Mouse (Mus musculus) gastrocnemius, adult 8-10 months (tissue): ENCODE data around the gene Slc9a3. TPM values are rescaled to one million over a fixed set of nuclear protein-coding genes. Genes with fewer than 3 reads are reported as not detected.

Source experiments
- DNase-seq, 2 experiments: peaks; one replicate each; pipeline ENCODE4 v3.0.0; 2022; ENCODE audit warnings: low spot score in 2 of 2
- total RNA-seq, 4 experiments: library from RNA; stranded (reverse); gene quantifications; 2 replicates each; pipeline ENCODE4 v1.2.4; 2022

Gene Slc9a3
- total RNA-seq, 4 experiments from 2014 or later, result 0.07 to 0.11 TPM; not detected in 2

DNA sequence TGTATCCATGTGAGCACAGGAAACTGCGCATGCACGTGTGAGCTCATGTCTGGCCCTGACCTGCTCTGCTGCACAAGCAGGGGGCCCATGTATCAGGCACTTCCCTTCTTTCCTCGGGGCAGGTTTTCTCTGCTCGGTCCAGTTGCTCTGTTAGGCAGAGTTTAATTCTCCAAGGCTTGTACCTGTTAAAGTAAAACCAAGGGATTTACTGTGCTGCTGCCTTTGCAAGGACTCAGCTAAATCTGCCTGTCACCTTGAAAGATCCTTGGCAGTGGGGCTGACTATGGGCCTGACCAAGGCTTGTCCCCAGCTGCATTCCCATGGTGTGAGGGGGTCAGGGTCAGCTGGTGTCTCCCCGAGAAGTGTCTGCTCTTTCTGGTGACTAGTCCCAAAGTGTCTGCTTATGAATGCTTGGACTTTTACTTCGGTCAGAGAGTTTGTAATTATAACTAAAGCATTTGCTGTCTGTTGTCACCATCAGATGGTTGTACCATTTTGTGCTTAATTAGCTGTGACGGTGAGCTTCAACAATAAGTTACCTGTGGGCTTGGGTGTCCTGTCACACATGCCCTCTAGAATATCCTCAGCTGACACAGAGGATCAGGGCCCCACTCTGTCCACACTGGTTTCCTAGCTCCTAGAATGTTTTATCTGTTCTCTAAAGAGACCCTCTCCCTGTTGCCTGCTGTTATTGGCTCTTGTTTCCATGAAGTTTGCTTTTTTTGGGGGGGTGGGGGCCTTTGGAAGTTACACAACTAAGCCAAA, 23.0 kb downstream of the Slc9a3 start:
- DNase-seq, result no peak

DNA sequence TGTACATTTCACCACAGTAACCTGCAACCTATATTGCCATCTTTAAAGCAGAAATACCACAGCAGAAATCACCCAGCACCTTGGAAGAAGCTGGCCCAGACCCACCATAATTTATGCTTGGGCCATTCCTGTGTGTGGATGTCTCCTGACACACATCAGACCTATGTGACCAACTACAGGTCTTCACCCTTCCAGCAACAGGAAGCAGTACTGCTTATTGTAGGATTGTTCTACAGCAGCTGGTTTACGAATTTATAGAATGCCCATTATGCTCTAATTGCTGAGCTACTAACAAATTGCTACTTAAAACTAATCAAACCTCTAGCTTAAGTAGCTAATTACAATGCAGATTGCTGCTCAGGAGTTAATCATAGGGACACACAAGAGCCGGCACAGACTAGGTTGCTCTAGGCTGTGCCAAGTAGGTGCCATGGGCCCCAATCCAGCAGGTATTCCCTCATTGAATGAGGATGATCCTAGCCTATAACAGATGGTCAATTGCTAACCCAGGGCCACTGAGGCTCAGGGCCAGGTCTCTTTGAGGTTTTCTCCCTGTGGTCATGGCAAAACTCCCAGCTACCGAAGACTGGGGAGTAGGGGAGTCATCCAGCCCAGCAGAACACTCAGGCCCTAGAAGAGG, 24.8 kb downstream of the Slc9a3 start:
- DNase-seq, result no peak

DNA sequence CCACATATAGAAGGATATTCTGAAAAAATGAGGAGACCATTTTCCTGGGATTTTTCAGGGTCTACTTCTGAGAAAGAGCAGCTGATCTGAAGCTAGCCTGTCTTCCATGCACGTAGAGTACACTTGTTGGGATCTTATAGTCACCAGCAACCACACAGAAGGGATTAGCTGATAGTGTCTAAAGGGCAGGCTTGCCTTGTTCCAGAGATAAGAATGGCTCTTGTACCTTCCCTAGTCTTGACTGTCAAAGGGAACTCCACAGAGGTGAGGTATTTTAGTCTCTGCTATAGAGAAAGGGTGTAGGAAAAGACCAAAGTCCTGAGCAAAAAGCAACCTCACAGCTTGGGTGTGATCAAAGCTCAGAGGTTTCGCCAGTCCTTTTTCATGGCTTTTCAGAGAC, 26.1 kb downstream of the Slc9a3 start:
- DNase-seq, result no peak

DNA sequence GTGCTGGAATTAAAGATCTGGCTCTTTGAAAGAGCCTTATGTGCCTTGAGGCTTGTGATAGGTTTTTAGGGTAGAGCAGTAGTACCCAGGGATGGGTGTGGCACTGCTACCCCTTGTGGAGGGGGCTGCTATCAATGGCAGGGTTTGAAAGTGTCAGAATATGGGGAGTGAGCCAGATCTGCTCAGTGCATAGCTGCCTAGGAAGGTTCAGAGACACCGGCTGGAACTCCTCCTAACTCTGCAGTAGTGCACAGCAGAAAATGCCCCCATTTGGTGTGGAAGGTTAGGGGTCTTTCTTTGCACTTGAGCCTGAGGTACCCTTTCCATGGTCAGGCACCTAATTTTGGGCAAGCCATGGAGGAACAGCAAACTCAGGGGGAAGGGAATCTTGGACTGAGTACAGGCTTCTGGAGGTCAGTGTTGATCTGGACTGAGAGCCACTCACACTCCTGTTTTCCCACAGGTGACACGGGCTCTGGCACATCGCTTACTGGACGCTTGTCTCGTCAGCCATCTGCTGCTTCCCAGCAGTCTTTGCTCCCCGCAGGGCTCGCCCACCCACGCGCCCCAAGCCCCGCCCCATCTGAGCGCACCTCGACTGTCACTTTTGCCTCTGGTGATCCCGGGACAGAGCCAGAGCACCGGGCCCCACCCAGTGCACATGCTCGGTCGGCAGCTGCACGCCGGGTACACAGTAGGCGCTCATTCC, 45.2 kb downstream of the Slc9a3 start:
- DNase-seq, result no peak

DNA sequence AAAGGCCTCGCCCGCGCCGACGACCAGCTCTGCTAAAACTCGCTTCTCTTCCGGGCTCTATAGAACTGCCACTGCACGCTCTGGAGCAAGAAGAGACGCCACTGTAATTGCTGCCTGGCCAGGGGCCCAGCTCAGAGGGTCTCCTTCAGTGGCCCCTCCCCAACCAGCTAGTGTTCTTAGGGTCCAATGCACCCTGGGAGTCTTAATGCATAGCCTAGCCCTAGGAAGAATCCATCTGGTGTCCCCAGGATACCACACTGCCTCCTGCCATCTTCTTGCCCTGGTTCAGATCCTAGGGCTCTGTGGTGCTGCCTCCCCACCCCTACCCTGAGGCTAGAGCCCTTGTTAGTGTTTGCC, 45.8 kb downstream of the Slc9a3 start:
- no peak for DNase-seq

DNA sequence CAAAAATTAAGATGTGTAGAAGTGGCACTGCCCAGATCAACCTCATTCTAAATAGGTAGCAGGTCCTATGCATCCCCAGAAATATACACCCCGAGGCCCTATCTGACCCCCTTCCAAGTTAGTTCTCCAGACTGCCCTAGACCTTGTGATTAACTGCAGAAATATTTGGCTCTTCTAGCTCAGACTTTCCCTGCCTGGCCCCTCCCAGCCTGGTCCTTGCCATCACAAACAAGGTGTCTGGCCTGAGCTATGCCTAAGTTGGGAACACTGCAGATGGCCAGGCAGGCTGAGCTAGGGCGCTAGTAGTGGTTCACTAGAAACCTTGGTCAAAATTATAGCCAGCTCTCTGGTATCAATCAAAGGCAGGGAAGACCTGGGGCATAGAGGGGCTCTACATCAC, 46.2 kb downstream of the Slc9a3 start:
- DNase-seq, result no peak

DNA sequence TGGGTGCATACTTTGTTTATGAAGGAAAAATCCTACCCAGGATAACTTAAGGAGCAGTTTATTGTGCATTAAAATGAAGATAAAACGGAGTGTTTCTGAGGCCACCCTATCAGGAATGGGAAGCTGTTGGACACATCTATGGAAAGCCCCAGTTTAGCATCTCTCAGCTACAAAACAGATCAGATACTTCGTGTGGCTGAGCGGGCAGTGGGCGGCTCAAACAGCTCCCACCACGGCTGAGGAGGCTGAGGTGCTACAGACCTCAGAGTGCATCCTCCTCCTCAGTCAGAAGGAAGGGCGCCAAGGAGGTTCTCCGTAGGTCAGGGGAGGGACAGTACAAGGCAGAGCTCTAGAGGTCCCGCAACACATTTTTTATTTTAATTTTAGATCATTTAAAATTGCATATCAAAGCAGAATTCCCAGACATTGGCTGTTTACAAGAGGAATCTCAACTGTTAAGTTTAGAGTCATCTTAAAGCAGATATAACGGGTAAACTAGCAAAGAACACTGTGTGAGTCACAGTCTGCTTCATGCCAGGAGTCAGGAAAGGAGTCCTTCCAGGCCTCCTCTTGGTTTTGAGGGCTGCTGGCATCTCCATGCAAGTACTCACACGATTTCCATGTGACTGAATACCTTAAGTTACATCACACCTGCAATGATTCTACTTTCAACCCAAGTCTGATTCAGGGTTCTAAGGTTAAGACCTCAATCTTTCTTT, 48.3 kb downstream of the Slc9a3 start:
- no peak for DNase-seq

DNA sequence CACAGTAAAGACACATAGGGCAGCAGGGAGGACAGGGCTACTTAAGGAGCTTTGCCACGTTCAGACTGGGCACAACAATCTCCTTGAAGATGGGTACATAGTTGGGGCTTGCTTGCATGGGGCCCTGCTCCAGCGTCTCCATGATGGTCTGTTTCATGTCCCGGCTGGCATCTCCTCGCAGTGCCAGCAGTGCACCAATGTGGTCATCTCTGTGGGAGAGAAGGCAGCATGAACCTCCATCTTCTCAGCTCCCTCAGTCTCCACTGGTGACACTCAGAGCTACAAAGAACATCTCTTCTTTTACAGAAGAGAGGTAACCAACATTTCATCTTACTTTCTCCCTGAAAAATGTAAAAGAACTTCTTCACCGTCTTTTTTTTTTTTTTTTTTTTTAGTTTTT, 50.8 kb downstream of the Slc9a3 start:
- no peak for DNase-seq

DNA sequence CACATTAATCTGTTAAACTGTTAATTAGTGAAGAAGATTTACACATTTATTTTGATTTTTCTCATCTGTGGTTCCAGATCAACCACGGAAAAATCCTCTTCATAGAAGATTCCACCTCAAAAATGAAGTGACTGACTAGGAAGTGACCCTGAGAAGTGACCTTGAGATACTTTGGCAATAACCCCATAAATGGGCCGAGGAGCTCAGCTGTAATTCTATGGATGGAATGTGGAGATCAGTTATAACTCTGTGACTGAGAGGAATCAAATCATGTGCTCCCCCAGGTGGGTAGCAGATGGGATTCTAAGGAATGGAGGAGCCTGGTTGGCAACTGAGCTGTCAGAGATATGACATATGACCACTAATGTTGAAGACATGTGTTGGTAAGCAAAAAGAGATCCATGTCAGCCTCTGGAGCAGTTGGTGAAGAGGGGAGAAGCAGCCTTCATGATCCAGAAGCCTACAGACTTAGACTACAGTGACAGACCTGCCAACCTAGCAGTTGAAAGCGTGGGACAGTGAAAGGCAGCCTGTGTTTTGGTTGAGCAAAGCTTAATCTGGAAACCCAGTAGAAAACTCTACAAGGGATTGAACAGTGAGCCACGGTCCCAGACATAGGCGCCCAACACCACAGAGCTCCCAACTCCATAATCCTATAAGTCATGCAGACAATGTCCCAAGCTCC, 61.9 kb downstream of the Slc9a3 start:
- DNase-seq, result no peak

DNA sequence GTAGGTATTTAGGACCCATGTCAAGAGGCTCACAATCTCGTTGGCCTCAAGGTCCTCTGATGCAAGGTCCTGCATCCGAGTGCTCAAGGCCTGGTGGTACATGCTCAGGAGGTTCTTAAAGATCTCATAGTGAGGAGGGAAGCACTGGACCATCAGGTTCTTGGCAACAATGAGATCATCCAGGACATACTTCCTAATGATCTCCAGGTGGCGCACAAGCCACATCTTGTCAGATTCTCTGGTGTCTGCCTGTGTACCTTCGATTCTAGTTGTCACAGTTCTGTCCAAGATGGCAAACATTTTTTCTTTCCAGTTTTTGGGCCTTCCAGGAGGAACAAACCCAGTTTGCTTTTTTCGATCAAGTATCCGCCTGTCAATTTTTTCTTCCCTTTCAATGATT, 71.4 kb downstream of the Slc9a3 start:
- no peak for DNase-seq

DNA sequence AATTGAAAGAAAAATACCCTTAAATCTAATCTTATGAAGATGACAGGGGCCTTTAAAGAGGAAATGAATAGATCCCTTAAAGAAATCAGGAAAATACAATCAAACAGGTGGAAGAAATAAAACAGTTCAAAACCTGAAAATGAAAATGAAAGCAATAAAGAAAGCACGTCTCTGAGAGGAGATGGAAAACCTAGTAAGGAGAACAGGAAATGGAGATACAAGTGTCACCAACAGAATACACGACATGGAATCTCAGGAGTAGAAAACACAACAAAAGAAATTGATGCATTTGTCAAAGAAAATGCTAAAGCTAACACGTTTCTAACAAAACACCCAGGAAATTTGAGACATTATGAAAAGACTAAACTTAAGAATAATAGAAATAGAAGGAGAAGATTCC, 75.2 kb downstream of the Slc9a3 start:
- DNase-seq, result no peak

DNA sequence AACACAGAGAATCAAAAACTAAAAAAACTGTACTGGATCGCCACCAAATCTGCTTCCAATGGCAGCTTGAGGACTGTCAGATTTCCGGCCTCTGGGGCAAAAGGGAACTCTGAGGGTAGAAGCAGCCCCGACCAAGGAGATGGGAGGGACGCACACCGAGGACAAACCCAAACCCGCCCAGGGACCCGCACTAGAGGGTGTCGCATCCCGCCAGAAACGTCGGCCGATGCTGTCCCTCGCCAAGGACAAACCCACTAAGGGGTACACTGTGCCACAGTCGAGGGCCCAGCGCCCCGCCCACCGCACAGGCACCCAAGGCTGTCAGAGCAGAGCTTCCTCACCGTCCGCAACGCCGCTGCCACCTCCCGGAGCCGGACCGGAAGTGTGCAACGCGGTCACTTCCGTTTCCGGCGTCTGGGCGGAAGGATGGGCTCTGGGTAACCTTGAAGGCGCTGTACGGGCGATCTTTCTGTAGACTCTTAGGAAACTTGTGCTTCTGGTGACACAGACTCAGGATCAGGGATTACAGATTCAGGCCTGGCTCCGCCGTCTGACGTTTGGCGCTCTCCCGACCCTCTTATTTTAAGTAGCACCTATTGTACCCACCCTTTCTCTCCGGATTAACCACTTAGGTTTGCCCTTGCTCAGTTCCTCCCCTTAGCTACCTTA, 87.2 kb downstream of the Slc9a3 start, which contains the start of gene Exoc3:
Exoc3 (minus strand) TSS at position 416 of the 669 bp plus-strand sequence.
- peak; percentile 73 to 83 for DNase-seq

DNA sequence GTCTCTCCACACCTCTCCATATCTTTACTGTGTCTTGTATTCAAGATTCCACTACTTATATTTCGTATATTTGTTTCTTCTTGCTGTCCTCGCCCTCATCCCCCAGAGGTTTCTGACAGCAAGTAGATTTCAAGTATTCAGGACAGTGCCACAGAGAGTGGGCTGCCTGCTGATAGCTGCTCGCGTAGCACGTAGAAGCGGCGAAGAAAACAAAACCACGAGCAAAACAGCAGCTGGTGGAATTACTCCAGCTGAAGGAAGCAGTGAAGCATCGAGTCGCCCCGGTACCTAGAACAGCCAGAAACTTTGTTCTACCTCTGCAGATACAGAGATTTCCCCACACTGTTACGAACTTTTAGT, 87.7 kb downstream of the Slc9a3 start:
- no peak for DNase-seq

DNA sequence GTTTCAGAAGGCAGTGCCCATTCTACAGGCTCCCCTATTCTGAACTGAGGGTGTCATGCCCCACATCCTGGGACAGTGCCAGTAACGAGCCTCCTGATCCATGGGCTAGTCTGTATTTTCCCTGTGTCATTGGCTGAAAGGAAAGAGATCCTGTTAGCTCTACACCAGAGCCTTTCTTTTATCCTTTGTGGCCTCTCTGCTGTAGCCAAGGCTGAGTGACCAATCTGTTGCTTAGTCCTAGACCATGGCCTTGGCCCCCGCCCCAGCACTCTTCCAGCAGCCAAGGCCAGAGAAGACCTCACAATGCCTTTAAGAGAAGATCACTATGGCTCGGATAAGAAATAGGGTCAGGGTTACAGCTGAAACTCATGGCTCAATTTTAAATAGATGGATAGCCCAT, 97.2 kb downstream of the Slc9a3 start:
- DNase-seq, result no peak

Other genes starting within 250 kb of the Slc9a3 start
- under 1 TPM in 1 of 4 experiments, not detected in 3; 0.16 TPM for gene Trip13, start 183.7 kb upstream of the Slc9a3 start, total RNA-seq
- 1 to 10 TPM; 5.4 to 8.6 (median 8.1) TPM for gene Brd9, start 183.6 kb upstream of the Slc9a3 start, total RNA-seq
- gene Zdhhc11, start 157.6 kb upstream of the Slc9a3 start, total RNA-seq, result not detected
- gene Tppp, start 112.0 kb upstream of the Slc9a3 start, total RNA-seq, result 1 to 10 TPM; 5.5 to 8.8 (median 6.9) TPM
- gene Cep72, start 59.2 kb upstream of the Slc9a3 start, total RNA-seq, result under 1 TPM in 3 of 4 experiments, not detected in 1; 0.12 to 0.48 (median 0.34) TPM
- 10 to 100 TPM; 27.8 to 36.4 (median 35.1) TPM for gene Exoc3, start 87.3 kb downstream of the Slc9a3 start, total RNA-seq
- gene Ahrr, start 170.9 kb downstream of the Slc9a3 start, total RNA-seq, result not detected
- gene Pdcd6, start 196.1 kb downstream of the Slc9a3 start, total RNA-seq, result 10 to 100 TPM; 13.2 to 17.5 (median 16.4) TPM
- 100 to 1,000 TPM; 555 to 618 (median 575) TPM for gene Sdha, start 228.8 kb downstream of the Slc9a3 start, total RNA-seq
- 10 to 100 TPM; 58.2 to 66.2 (median 64.0) TPM for gene Ccdc127, start 228.9 kb downstream of the Slc9a3 start, total RNA-seq
- gene Lrrc14b, start 242.5 kb downstream of the Slc9a3 start, total RNA-seq, result 100 to 1,000 TPM in 1 of 4 experiments, 10 to 100 TPM in 3; 90.5 to 101 (median 96.3) TPM